Comparison of ENCODE assay signal across 8 mouse cellular contexts in genomic region chr11:90417921-90418320, GRCm38 (mm10). TPM values are rescaled to one million over a fixed set of nuclear protein-coding genes. Genes with fewer than 3 reads are reported as not detected.
A peak's percentile ranks its signal among the peaks of the same experiment; 100 is the strongest.
DNase-seq lines count a peak whose midpoint lies in the region; ATAC-seq lines count a peak whose summit lies in the region.

No protein-coding gene starts in this region.

- H3K36me3 ChIP-seq in hindbrain, embryonic 14.5 days (replicated peaks; ENCODE audit: control insufficient read depth, insufficient read depth) = no peaks in the 10 kb centered on the region

- H3K9ac ChIP-seq in hindbrain, embryonic 14.5 days = peak overlapping the region; percentile 42; the same call in 1 of the 2 replicates

- under 1% methylated on average over 42 of the region's 42 CpGs for WGBS in hindbrain, embryonic 14.5 days

- peak overlapping the region; percentile 28 for H3K4me3 ChIP-seq in hindbrain, embryonic 14.5 days (replicated peaks; ENCODE audit: low read length)

- H3K9me3 ChIP-seq in hindbrain, embryonic 14.5 days (ENCODE audit: control insufficient read depth, low read length) = no peaks in the 10 kb centered on the region

- 0 out of 2 replicates have a peak, but pooled peaks cover 10% of the 10 kb centered on the region for H3K27me3 ChIP-seq in hindbrain, embryonic 14.5 days (ENCODE audit: control insufficient read depth, insufficient read depth, low read length)

- ATAC-seq in hindbrain, embryonic 14.5 days (ENCODE audit: low FRiP score) = peak; percentile 99

- peak; percentile 86 for DNase-seq in NIH3T3 (ENCODE audit: low read depth)
- peak; percentile 99 for DNase-seq in cerebellum, postnatal 14 days
- peak; percentile 98 to 99 for DNase-seq in frontal cortex, postnatal 25 days (ENCODE audit: low spot score in 2 of 2)
- DNase-seq in hindbrain, embryonic 14.5 days (ENCODE audit: low spot score) = peak; percentile 96
- DNase-seq in layer of hippocampus, postnatal 25 days (ENCODE audit: extremely low spot score in 1 of 2, low spot score in 1 of 2) = peak; percentile 99
- DNase-seq in lung, postnatal 14 days = peak; percentile 98
- DNase-seq in retina, postnatal 1 day = peak; percentile 99
- peak; percentile 99 for DNase-seq in thymus, postnatal 4 days

- 0 out of 2 replicates have a peak, but pooled peaks cover 7% of the 10 kb centered on the region for H3K4me1 ChIP-seq in hindbrain, embryonic 14.5 days (replicated peaks; ENCODE audit: control insufficient read depth, insufficient read depth, low read length)

- no peak overlapping the region for H3K27ac ChIP-seq in hindbrain, embryonic 14.5 days

- H3K4me2 ChIP-seq in hindbrain, embryonic 14.5 days (replicated peaks) = peak overlapping the region; percentile 74

RNA-seq across cellular contexts. Expression of gene Hlf, which starts 27.2 kb away (rescaled TPM):
- polyA plus RNA-seq in hindbrain, embryonic 14.5 days (2014; fragmentation: Nextera tagmentation; extraction: Ambion mirVana) = 3.6 and 3.8 TPM in 2 replicates
- 10 to 100 TPM; 65.0 to 70.5 TPM for total RNA-seq in layer of hippocampus, postnatal 25 days (2021)
